Mouse (Mus musculus) lung, adult 2 months (tissue): ENCODE results near the gene Pxn. TPM values are rescaled to one million over a fixed set of nuclear protein-coding genes. Genes with fewer than 3 reads are reported as not detected.

Source experiments
- DNase-seq: peaks from one replicate; pipeline ENCODE4 v3.0.0; 2022
- H3K4me1 ChIP-seq: fragments of 200-500 bp; 2 replicates; pipeline ENCODE4 v1.6.1; 2011; ENCODE audit warnings: low read length; ENCODE audit not compliant: control insufficient read depth, insufficient read depth
- H3K4me3 ChIP-seq: fragments of 200-500 bp; replicated peaks from 2 replicates; pipeline ENCODE3; 2011; ENCODE audit warnings: low read depth, mild to moderate bottlenecking, control low read depth, low read length; ENCODE audit errors: extremely low read depth
- CTCF ChIP-seq: fragments of 200-500 bp; IDR thresholded peaks from 2 replicates; pipeline ENCODE4 v1.5.1; 2011; ENCODE audit warnings: mild to moderate bottlenecking, low read length, control low read depth; ENCODE audit not compliant: insufficient read depth
- POLR2A ChIP-seq: fragments of 200-500 bp; IDR thresholded peaks from 2 replicates; pipeline ENCODE4 v1.6.1; 2011; ENCODE audit warnings: low read depth, mild to moderate bottlenecking, control low read depth, low read length, borderline replicate concordance; ENCODE audit errors: extremely low read depth
- WGBS: fragments of 180-500 bp; shearing (Covaris S2); methylation state at CpG from one replicate; pipeline ENCODE4 v1.1.7; 2018; 5-methylcytosine and 5-hydroxymethylcytosine counted together
- polyA plus RNA-seq: library from polyadenylated mRNA; depleted of rRNA; stranded (reverse); fragments of >200 nt; gene quantifications from 2 replicates; pipeline ENCODE4 v1.2.3, GENCODE M21; 2012; rRNA removed

Gene Pxn
- polyA plus RNA-seq, 1 experiment = 214 TPM

- DNase-seq = no peak
- 92% methylated on average over 2 of the region's 2 CpGs for WGBS
- TF ChIP-seq POLR2A (no peak), CTCF (no peak)
Measured at GRCm38 (mm10) chr5:115586780-115587179, 80.3 kb downstream of the Pxn start.

GRCm38 (mm10) chr5:115591028-115591427 lies 84.6 kb downstream of the Pxn start:
- no peaks in the 10 kb centered on the region for H3K4me1 ChIP-seq
- DNase-seq = no peak
- no peak overlapping the region for H3K4me3 ChIP-seq
- 55% methylated on average over 11 of the region's 11 CpGs for WGBS
- TF ChIP-seq POLR2A (no peak), CTCF (no peak)

More at GRCm38 (mm10) chr5:115586780-115587179, 80.3 kb downstream of the Pxn start:
- H3K4me1 ChIP-seq = no peaks in the 10 kb centered on the region
- no peak overlapping the region for H3K4me3 ChIP-seq

GRCm38 (mm10) chr5:115591506-115591905 lies 85.0 kb downstream of the Pxn start:
- no peaks in the 10 kb centered on the region for H3K4me1 ChIP-seq
- DNase-seq = no peak
- TF ChIP-seq POLR2A (no peak), CTCF (no peak)
- H3K4me3 ChIP-seq = no peak overlapping the region
- whole genome bisulfite sequencing = 83% methylated on average over 2 of the region's 2 CpGs

- TF ChIP-seq CTCF (no peak), POLR2A (no peak)
- H3K4me1 ChIP-seq = no peaks in the 10 kb centered on the region
- H3K4me3 ChIP-seq = no peak overlapping the region
- no peak for DNase-seq
- WGBS = 92% methylated on average over 6 of the region's 6 CpGs
Measured at GRCm38 (mm10) chr5:115603561-115603960, 97.1 kb downstream of the Pxn start.

Other genes starting within 250 kb of the Pxn start
- gene Rnf10, start 233.8 kb upstream of the Pxn start, polyA plus RNA-seq = 133 and 160 TPM in 2 replicates
- 7.7 and 11.5 TPM in 2 replicates for gene Coq5, start 227.0 kb upstream of the Pxn start, polyA plus RNA-seq
- gene Dynll1, start 205.7 kb upstream of the Pxn start, polyA plus RNA-seq = 314 and 332 TPM in 2 replicates
- 46.0 and 49.0 TPM in 2 replicates for gene Srsf9, start 179.5 kb upstream of the Pxn start, polyA plus RNA-seq
- 11.3 and 12.0 TPM in 2 replicates for gene Gatc, start 165.5 kb upstream of the Pxn start, polyA plus RNA-seq
- 9.2 and 10.8 TPM in 2 replicates for gene Triap1, start 165.5 kb upstream of the Pxn start, polyA plus RNA-seq
- 2,050 and 2,118 TPM in 2 replicates for gene Cox6a1, start 157.7 kb upstream of the Pxn start, polyA plus RNA-seq
- gene Msi1, start 77.1 kb upstream of the Pxn start, polyA plus RNA-seq = 0.91 and 1.9 TPM in 2 replicates
- 38.0 and 46.8 TPM in 2 replicates for gene Pla2g1b, start 40.4 kb upstream of the Pxn start, polyA plus RNA-seq
- gene Sirt4, start 22.0 kb upstream of the Pxn start, polyA plus RNA-seq = 36.5 and 38.3 TPM in 2 replicates
- 1,185 and 1,411 TPM in 2 replicates for gene Rplp0, start 52.8 kb downstream of the Pxn start, polyA plus RNA-seq
- 36.8 and 52.8 TPM in 2 replicates for gene Gcn1l1, start 58.6 kb downstream of the Pxn start, polyA plus RNA-seq
- 62.3 and 70.3 TPM in 2 replicates for gene Rab35, start 125.2 kb downstream of the Pxn start, polyA plus RNA-seq
- 25.9 and 26.2 TPM in 2 replicates for gene Bicdl1, start 224.9 kb downstream of the Pxn start, polyA plus RNA-seq